Mouse (Mus musculus) fibroblast of lung, adult 2 months (primary cell): Measurements from ENCODE around the gene Rnf141.
A peak's percentile ranks its signal among the peaks of the same experiment; 100 is the strongest.

Experiments used
- DNase-seq: peaks from one replicate; pipeline ENCODE4 v3.0.0-alpha.2; 2011; ENCODE audit warnings: low read depth

Rnf141 gene

DNA sequence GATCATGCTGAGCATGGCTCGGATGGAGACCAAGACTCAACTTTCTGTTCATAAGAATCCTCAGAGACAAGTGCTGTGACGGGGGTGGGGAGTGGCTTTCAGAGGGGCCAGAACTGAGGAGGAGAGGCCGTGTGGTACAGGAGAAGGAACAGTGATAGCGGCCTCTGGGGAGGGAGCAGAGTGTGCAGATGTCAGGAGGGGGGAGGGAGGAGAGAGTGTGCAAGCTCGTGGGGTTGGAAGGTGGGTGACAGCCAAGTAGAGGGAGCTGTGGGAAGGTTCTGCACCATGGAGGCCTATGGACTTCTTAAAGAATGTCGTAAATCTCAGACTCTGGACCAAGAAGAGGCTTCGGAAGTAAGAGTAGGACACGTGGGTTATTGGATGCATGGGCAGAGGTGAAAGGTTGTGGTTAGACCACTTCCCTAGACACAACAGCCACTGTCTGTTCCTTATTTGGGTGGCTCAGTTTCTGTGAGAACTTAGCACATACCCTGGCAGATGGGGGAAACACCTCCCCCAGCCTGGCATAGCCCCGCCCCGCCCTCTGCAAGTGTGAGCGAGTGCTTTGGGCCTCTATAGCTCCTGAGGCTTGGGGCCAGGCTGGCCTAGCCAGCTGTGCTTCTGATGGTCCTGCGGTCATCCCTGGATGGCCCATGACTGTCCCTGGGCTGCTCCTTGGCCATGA lies 47.7 kb downstream of the Rnf141 start:
- DNase-seq = no peak

DNA sequence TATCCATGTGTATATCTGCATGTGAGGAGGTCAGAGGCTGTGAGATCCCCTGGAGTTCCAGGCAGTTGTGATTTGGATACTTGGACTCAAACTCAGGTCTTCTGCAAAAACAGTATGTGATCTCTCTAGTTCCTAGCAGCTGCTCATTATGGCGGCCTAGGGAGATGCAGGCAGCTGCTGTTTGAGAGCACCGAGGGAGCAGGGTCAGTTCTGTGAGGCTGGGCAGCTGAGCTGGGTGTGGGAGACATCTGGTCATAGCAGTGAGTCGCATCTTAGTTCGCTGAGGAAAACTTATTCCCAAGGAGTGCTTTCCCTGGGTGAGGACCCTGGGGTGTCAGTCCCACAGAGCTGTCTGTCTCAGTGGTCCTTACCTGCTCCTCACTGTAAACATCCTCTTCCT lies 49.5 kb downstream of the Rnf141 start:
- no peak for DNase-seq

GRCm38 (mm10) chr7:110792834-110793233 lies 51.4 kb downstream of the Rnf141 start:
- no peak for DNase-seq

DNA sequence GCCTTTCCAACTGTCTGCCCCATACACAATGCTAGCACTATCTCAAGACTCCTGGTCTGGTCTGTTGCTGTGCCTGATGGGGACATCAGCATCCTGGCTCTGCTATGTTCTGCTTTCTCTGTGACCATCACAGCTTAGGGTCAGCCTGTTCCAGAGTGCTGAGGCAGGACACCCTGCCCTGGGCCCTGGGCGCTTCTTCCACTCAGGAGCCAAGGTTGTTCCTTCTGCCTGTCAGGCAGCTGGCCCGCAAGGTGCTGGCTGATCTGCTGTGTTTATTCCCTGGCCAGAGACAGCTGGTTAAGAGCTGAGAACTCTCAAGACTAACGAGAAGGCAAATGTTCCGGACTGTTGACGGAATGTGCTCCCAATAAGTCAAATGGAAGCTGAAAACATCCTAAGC lies 52.1 kb downstream of the Rnf141 start:
- no peak for DNase-seq

GRCm38 (mm10) chr7:110790878-110791277 lies 53.4 kb downstream of the Rnf141 start:
- no peak for DNase-seq

GRCm38 (mm10) chr7:110787310-110787709 lies 56.9 kb downstream of the Rnf141 start:
- DNase-seq = peak; percentile 70

DNA sequence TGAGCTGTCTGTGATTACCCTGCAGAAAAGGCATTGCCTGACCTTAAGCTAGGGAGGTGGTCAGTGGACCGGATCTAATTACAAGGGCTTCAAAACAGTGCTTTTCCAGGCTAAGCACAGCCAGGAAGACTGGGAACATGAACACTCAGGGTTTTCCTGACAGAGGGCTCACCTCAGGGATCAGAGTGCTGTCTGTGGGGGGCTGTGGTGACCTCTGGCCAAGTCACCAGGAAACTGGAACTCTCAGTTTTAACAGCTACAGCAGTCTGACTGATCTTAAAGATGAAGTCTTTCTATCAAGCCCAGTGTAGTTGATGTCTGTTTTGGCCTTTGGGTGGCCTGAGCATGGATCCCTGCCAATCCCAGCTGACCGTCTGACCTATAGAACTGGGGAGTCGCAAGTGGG lies 58.5 kb downstream of the Rnf141 start:
- no peak for DNase-seq

DNA sequence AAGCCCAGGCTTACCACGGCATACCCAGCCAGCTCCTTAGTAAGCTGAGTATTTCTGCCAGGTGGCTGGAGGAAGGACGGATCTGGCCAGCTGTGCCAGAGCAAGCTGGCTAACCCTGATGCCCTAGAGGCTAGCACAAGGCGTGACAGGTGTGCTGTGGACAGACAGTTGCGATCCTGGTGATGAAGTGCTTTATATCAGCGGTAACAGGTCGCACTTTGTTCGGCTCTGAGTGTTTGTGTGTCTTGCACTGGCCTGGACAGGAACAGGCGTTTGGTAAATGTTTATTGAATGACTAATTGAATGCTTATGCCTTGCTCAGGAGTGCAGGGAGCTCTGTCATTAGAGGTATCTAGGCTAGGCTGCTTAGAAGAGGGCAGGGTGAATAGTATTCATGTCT lies 59.3 kb downstream of the Rnf141 start:
- no peak for DNase-seq

DNA sequence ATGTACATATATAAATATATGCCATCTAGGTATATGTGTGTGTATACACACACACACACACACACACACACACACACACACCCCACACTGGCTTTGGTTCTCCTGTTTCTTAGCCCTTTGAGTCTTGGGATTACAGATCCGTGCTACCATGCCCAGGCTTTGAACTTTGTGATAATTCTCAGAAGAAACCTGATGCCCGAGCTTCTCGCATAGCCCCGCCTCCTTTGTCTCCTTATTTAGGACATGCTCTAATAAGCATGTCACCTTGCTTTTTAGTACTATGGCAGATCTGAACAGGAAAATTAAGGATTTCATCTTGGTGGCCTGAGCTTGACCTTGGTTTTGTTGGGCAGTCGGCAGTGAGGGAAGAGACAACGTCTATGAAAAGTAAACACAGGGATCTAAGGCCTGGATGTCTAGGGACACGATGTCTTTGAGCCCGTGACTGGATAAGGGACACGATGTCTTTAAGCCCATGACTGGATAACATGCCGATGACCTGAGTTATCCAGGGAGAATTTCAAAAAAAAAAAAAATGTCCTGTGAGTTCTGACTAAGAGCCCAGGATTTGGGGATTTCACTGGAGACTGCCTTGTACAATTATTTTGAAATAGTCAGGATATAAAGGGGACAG lies 61.3 kb downstream of the Rnf141 start:
- no peak for DNase-seq

GRCm38 (mm10) chr7:110782135-110782534 lies 62.1 kb downstream of the Rnf141 start:
- DNase-seq = no peak

- DNase-seq = no peak
These were observed 63.0 kb downstream of the Rnf141 start for GRCm38 (mm10) chr7:110781231-110781711.

DNA sequence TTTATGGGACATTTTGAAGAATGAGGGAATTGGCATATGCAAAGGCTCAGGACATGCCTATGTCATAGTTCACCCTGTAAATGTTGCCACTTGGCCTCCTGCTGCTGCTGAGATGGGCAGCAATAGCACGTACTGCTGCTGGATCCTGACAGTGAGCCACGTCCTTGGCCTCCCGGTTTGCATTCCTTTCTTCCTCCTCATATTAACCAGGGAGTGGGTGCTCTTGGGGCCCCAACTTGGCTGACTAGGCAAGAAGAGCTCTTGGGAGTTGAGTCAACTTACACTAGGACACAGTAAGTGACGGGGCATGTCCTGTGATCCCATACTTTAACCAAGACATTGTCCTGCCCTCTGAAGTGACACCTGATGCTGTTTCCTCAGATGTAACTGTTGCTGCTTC lies 63.7 kb downstream of the Rnf141 start:
- DNase-seq = no peak

DNA sequence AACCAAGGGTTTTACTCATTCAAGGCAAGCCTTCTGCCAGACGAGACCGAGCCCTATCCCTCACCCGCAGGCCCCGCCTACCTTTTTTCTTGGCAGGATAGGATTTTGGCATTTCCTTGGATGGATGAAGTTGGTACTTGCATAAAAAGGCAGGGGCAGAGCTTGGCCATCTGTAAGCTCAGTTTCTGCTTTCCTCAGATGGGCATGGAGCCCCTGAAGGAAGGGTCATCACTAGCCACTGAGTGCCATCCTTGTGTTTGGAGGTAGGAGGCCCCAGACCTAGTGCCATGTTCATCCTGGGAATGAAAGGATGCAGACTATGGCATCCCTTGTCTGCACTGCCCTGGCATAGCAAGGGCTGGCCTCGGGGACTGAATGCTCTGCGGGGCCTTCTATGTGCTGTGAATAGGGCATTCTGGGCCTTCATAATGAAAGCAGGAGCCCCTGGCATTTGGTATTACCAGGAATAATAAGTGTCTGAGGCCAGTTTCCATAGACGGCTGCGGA lies 64.6 kb downstream of the Rnf141 start:
- DNase-seq = peak; percentile 73

DNA sequence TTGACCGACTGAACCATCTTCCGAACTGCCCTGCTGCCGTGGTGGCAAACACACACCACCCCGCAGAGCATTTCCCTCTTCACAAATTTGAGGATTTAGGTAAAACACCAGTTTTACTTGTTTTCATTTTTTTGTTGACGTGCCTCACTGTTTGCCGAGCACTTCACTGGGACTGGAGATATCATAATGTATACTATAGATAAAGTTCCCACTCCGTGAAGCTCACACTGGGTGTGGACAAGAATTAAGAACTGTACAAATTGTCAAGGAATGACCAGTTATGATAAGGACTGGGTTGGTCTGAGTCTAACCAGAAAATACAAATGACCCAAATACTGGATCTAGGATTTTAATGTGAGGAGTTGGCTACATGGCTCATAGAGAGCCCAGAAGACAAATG lies 65.3 kb downstream of the Rnf141 start:
- DNase-seq = no peak

DNA sequence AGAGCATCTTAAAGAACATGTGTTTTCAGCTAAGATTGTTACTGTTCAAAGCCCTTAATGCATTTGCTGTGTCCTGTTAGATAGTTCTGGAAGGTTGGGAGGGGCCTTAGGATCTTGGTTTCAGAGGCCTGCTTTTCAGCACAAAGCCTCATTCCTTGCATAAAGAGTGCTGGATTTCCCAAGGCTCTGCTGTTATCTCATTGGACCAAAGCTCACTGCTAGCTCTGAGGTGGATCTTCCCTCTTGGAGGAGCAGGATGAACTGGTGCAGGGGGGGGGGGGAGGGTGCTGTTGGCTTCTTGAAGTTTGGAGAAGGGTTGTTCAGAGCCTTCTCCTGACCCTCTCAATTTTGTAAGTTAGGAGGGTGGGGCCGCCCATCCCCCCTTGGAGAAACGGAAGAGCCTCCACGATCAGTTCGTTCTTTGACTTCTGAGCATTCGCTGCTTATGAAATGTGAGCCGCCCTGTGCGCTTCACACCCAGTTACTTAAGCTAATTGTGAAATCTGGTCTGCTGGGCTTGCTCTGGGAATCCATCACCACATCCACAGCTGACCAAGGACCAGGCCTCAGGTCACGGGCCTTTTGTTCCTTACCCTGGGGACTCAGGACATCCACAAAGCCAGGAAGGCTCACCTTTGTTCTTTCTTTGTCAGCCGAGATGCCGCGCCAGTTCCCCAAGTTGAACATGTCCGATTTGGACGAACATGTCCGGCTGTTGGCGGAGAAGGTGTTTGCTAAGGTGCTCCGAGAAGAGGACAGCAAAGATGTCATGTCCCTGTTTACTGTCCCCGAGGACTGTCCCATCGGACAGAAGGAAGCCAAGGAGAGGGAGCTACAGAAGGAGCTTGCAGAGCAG lies 66.9 kb downstream of the Rnf141 start:
- DNase-seq = no peak

DNA sequence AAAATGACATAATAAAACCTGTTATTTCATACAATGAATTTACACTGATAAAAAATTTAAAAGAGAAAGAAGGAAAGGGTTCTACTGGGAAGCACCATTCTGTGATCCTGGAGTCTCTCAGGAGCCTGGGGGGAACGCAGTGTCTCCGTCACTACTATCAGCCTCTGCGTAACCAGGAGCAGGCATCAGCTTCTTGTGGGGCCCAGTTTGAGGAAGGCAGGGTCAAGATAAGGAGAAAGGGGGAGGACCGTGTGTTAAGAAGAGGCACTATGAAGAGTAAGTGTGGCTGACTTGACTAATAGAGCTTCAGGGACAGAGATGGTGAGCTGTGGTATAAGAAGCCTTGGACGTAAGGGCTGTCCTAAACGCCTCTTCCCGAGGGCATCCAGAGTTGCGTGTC lies 69.6 kb downstream of the Rnf141 start:
- DNase-seq = no peak

- DNase-seq = no peak
These were observed 70.2 kb downstream of the Rnf141 start for GRCm38 (mm10) chr7:110774077-110774476.

DNA sequence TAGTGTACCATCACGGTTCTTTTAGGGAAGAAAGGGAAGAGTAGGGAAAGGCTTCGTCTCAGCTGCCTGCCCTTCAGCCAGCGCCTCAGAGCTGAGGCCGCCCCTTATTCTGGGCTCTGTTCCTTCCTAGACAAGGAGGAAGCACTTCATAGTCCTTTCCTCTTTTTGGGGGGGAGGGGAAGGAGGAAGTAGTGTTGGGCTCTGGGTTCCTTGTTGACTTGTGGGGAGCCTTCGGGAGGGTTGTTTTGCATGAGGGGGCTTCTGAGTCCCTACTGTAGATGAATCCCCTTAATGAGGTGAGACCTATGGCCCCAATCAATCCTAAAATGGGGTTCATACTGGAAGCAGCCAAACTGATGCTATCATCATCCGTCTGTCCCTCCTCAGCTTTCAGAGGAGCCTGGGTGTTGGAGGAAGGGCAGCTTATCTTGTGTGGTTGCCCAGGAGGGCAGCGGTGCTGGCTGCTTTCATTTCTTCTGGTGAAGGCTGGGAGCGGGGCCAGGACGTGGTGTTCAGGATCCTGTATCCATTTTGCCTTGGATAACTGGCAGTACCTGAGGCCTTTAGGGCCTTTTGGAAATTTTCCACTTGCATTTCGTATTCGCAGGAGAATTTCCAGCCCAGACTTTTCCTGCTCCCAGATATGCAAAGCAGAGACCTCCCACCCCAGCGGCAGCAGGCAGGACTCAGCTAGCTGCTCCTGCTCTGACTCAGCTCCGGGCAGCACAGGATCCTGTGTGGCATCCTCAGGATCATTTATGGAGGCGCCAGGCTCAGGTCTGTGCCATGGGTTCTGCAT lies 70.9 kb downstream of the Rnf141 start:
- peak; percentile 60 for DNase-seq

- DNase-seq = no peak
These were observed 71.9 kb downstream of the Rnf141 start for GRCm38 (mm10) chr7:110772343-110772742.

- DNase-seq = no peak
These were observed 73.3 kb downstream of the Rnf141 start for GRCm38 (mm10) chr7:110770949-110771348.

- DNase-seq = no peak
These were observed 75.2 kb downstream of the Rnf141 start for GRCm38 (mm10) chr7:110769094-110769493.
